Mouse (Mus musculus) MEL (cell line): ENCODE results near the gene Ptpra. TPM values are rescaled to one million over a fixed set of nuclear protein-coding genes. Genes with fewer than 3 reads are reported as not detected.

ENCODE experiments used
- DNase-seq: peaks from one replicate; pipeline ENCODE4 v3.0.0; 2011; ENCODE audit warnings: low read depth, low spot score
- H3K27ac ChIP-seq: 2 replicates; pipeline ENCODE4 v1.5.1; 2012; ENCODE audit warnings: low read depth, mild to moderate bottlenecking, control low read depth, low read length, moderate library complexity; ENCODE audit not compliant: control insufficient read depth
- H3K27me3 ChIP-seq, 2 experiments: fragments of 150-350 bp in 1 of 2; sonication (generic) in 1 of 2; 2 replicates each; pipeline ENCODE4 v1.6.1; 2012; ENCODE audit warnings: low read length in 2 of 2, mild to moderate bottlenecking in 2 of 2, improper control_type of control experiment in 1 of 2, moderate library complexity in 1 of 2; ENCODE audit not compliant: insufficient read depth in 2 of 2, control insufficient read depth in 1 of 2
- H3K36me3 ChIP-seq, 2 experiments: 2 replicates each; pipeline ENCODE4 v1.6.1; 2012 to 2014; ENCODE audit warnings: low read length in 2 of 2, improper control_type of control experiment in 1 of 2, inconsistent platforms in 1 of 2, mild to moderate bottlenecking in 1 of 2; ENCODE audit not compliant: insufficient read depth in 2 of 2, control insufficient read depth in 1 of 2
- H3K4me1 ChIP-seq, 2 experiments: fragments of 150-350 bp in 1 of 2; sonication (generic) in 1 of 2; 2 replicates each; pipeline ENCODE4 v1.6.1; 2012; ENCODE audit warnings: low read length in 2 of 2, improper control_type of control experiment in 1 of 2, mild to moderate bottlenecking in 1 of 2; ENCODE audit not compliant: insufficient read depth in 2 of 2, control insufficient read depth in 1 of 2
- H3K4me3 ChIP-seq, 2 experiments: fragments of 150-350 bp in 1 of 2; sonication (generic) in 1 of 2; 2 replicates each; pipeline ENCODE4 v1.5.1; 2012; ENCODE audit warnings: low read depth in 2 of 2, low read length in 2 of 2, mild to moderate bottlenecking in 2 of 2, moderate library complexity in 2 of 2, control low read depth in 1 of 2, improper control_type of control experiment in 1 of 2; ENCODE audit not compliant: control insufficient read depth in 1 of 2, insufficient read depth in 1 of 2
- H3K79me2 ChIP-seq: 2 replicates; pipeline ENCODE4 v1.6.1; 2012; ENCODE audit warnings: mild to moderate bottlenecking, low read length, moderate library complexity; ENCODE audit not compliant: control insufficient read depth, poor library complexity, insufficient read depth
- H3K9ac ChIP-seq: 2 replicates; pipeline ENCODE4 v1.6.1; 2012; ENCODE audit warnings: low read depth, mild to moderate bottlenecking, control low read depth, low read length, moderate library complexity; ENCODE audit not compliant: control insufficient read depth, poor library complexity, severe bottlenecking
- H3K9me3 ChIP-seq: fragments of 150-350 bp; sonication (generic); replicated peaks from 2 replicates; pipeline ENCODE4 v1.6.1; 2012; ENCODE audit warnings: mild to moderate bottlenecking, low read length, improper control_type of control experiment, moderate library complexity; ENCODE audit not compliant: insufficient read depth
- BHLHE40 ChIP-seq: IDR thresholded peaks from 2 replicates; pipeline ENCODE4 v1.6.1; 2012; ENCODE audit warnings: low read depth, mild to moderate bottlenecking, inconsistent platforms, low read length, improper control_type of control experiment, borderline replicate concordance
- CHD1 ChIP-seq: IDR thresholded peaks from 2 replicates; pipeline ENCODE4 v1.6.1; 2012; ENCODE audit warnings: low read depth, mild to moderate bottlenecking, inconsistent platforms, low read length, improper control_type of control experiment
- CHD2 ChIP-seq: IDR thresholded peaks from 2 replicates; pipeline ENCODE4 v1.6.1; 2011; ENCODE audit warnings: low read length, improper control_type of control experiment
- E2F4 ChIP-seq: IDR thresholded peaks from 2 replicates; pipeline ENCODE4 v1.6.1; 2011; ENCODE audit warnings: low read depth, low read length, improper control_type of control experiment, borderline replicate concordance
- ELF1 ChIP-seq: IDR thresholded peaks from 2 replicates; pipeline ENCODE4 v1.6.1; 2014; ENCODE audit warnings: low read depth, mild to moderate bottlenecking, inconsistent platforms, low read length, improper control_type of control experiment, moderate library complexity
- EP300 ChIP-seq, 2 experiments: IDR thresholded peaks; 2 replicates each; pipeline ENCODE4 v1.6.1; 2011; ENCODE audit warnings: improper control_type of control experiment in 2 of 2, low read length in 2 of 2, low read depth in 1 of 2, mild to moderate bottlenecking in 1 of 2
- HCFC1 ChIP-seq: IDR thresholded peaks from 2 replicates; pipeline ENCODE4 v1.6.1; 2012; ENCODE audit warnings: low read depth, mild to moderate bottlenecking, inconsistent platforms, low read length, improper control_type of control experiment, moderate library complexity
- KAT2A ChIP-seq: conservative IDR thresholded peaks from 2 replicates; pipeline ENCODE4 v1.6.1; 2012; ENCODE audit warnings: low read depth, low read length, improper control_type of control experiment, inconsistent platforms
- MAFK ChIP-seq: IDR thresholded peaks from 2 replicates; pipeline ENCODE4 v1.6.1; 2011; ENCODE audit warnings: low read depth, mild to moderate bottlenecking, low read length, improper control_type of control experiment, borderline replicate concordance
- MAX ChIP-seq: IDR thresholded peaks from 2 replicates; pipeline ENCODE4 v1.6.1; 2011; ENCODE audit warnings: low read length, improper control_type of control experiment
- MEF2A ChIP-seq: IDR thresholded peaks from 2 replicates; pipeline ENCODE4 v1.6.1; 2014; ENCODE audit warnings: low read depth, mild to moderate bottlenecking, inconsistent platforms, low read length, improper control_type of control experiment; ENCODE audit not compliant: poor library complexity, insufficient replicate concordance, severe bottlenecking; ENCODE audit errors: extremely low read depth
- MXI1 ChIP-seq: IDR thresholded peaks from 2 replicates; pipeline ENCODE4 v1.6.1; 2011; ENCODE audit warnings: mild to moderate bottlenecking, low read depth, low read length, improper control_type of control experiment
- MYB ChIP-seq: IDR thresholded peaks from 2 replicates; pipeline ENCODE4 v1.6.1; 2011; ENCODE audit warnings: mild to moderate bottlenecking, low read depth, low read length, improper control_type of control experiment
- MYC ChIP-seq: IDR thresholded peaks from 2 replicates; pipeline ENCODE4 v1.6.1; 2011; ENCODE audit warnings: low read depth, mild to moderate bottlenecking, low read length, improper control_type of control experiment, moderate library complexity
- NELFE ChIP-seq: IDR thresholded peaks from 2 replicates; pipeline ENCODE4 v1.6.1; 2011; ENCODE audit warnings: low read depth, low read length, improper control_type of control experiment
- NRF1 ChIP-seq: IDR thresholded peaks from 2 replicates; pipeline ENCODE4 v1.6.1; 2014; ENCODE audit warnings: low read depth, mild to moderate bottlenecking, inconsistent platforms, low read length, improper control_type of control experiment, moderate library complexity; ENCODE audit not compliant: poor library complexity, insufficient read depth, severe bottlenecking
- POLR2AphosphoS2 ChIP-seq: IDR thresholded peaks from 2 replicates; pipeline ENCODE4 v1.6.1; 2011; ENCODE audit warnings: low read length, improper control_type of control experiment
- RAD21 ChIP-seq: IDR thresholded peaks from 2 replicates; pipeline ENCODE4 v1.6.1; 2011; ENCODE audit warnings: mild to moderate bottlenecking, low read depth, low read length, improper control_type of control experiment
- RCOR1 ChIP-seq: IDR thresholded peaks from 2 replicates; pipeline ENCODE4 v1.6.1; 2012; ENCODE audit warnings: low read depth, mild to moderate bottlenecking, inconsistent platforms, low read length, improper control_type of control experiment
- SIN3A ChIP-seq: IDR thresholded peaks from 2 replicates; pipeline ENCODE4 v1.6.1; 2012; ENCODE audit warnings: low read length, improper control_type of control experiment, inconsistent platforms
- UBTF ChIP-seq: IDR thresholded peaks from 2 replicates; pipeline ENCODE4 v1.6.1; 2012; ENCODE audit warnings: low read depth, mild to moderate bottlenecking, inconsistent platforms, low read length, improper control_type of control experiment, moderate library complexity, borderline replicate concordance; ENCODE audit not compliant: insufficient read depth
- USF1 ChIP-seq: IDR thresholded peaks from 2 replicates; pipeline ENCODE4 v1.6.1; 2014; ENCODE audit warnings: low read depth, mild to moderate bottlenecking, inconsistent platforms, low read length, improper control_type of control experiment, moderate library complexity
- USF2 ChIP-seq, 2 experiments: IDR thresholded peaks; 2 replicates each; pipeline ENCODE4 v1.6.1; 2011 to 2012; ENCODE audit warnings: improper control_type of control experiment in 2 of 2, low read length in 2 of 2, borderline replicate concordance in 1 of 2, inconsistent platforms in 1 of 2, low read depth in 1 of 2, mild to moderate bottlenecking in 1 of 2; ENCODE audit not compliant: insufficient read depth in 1 of 2
- ZC3H11A ChIP-seq: IDR thresholded peaks from 2 replicates; pipeline ENCODE4 v1.6.1; 2012; ENCODE audit warnings: low read depth, mild to moderate bottlenecking, inconsistent platforms, low read length, improper control_type of control experiment
- ZNF384 ChIP-seq: IDR thresholded peaks from 2 replicates; pipeline ENCODE4 v1.6.1; 2012; ENCODE audit warnings: low read depth, mild to moderate bottlenecking, inconsistent platforms, low read length, improper control_type of control experiment
- polyA plus RNA-seq, 2 experiments: library from polyadenylated mRNA; stranded (reverse) in 1 of 2; unstranded in 1 of 2; fragments of >175 nt in 1 of 2; fragments of >200 nt in 1 of 2; gene quantifications; 2 replicates each; pipeline versions ENCODE4 v1.2.1 to v1.2.4; 2012; ENCODE audit warnings: low replicate concordance in 2 of 2, low read depth in 1 of 2; ENCODE audit not compliant: insufficient read length in 2 of 2, insufficient read depth in 1 of 2, missing spikeins in 1 of 2
- total RNA-seq: library from RNA; depleted of rRNA; stranded (reverse); fragments of 300-350 nt; gene quantifications from 2 replicates; pipeline ENCODE4 v1.2.3, GENCODE M21; 2012

The Ptpra gene
- total and polyA plus RNA-seq, 3 experiments = 28.1 to 68.3 TPM; not detected in 1

DNA sequence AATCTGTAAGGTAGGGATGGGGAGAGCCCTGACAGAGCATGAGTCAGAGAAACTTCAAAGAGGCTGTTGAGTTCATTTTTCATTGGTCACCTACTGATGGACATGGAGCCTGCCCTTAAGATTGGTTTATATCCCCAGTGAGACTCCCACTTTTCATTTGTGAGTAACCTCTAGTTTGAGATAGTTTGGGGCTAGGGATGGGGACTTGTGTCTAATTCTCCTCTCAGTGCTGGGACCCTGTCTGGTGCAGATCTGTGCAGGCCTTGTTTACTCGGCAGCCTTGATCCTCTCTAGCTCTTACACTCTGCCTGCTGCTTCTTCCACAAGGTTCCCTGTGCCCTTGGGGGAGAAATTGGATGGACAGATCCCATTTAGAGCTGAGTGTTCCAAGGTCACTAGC, 34.1 kb downstream of the Ptpra start:
- no peak for DNase-seq
- no peak overlapping the region for H3K27ac ChIP-seq
- no peak overlapping the region for H3K4me3 ChIP-seq
- no peak overlapping the region for H3K9ac ChIP-seq
- no peaks in the 10 kb centered on the region for H3K9me3 ChIP-seq
- H3K36me3 ChIP-seq = no peaks in the 10 kb centered on the region
- TF ChIP-seq NELFE (no peak), MYC (no peak), HCFC1 (no peak), RCOR1 (no peak), MXI1 (no peak)
- H3K4me1 ChIP-seq = no peaks in the 10 kb centered on the region
- no peaks in the 10 kb centered on the region for H3K27me3 ChIP-seq
- peaks cover 12% of the 10 kb centered on the region for H3K79me2 ChIP-seq

- H3K27ac ChIP-seq = no peak overlapping the region
- DNase-seq = no peak
Observed at GRCm38 (mm10) chr2:130488002-130488401, 37.9 kb downstream of the Ptpra start.

DNA sequence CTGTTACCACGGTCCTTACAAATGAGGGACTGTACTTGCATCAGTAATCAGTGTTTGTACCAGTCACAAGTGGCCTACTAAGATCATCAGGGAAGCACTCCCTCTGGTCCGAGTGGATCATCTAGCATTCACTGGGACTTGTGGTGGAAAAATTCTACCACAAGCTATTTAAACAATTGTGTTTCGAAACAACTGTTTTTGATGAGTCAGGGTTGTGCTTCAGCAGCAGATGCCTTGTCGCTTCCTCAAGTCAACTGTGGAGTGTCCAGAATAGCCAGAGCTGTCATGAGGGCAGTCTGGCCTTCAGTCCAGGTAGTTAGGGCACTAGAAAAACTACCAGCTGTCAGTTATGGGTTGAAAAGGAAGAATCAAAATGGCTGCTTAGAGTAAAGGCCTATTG, 38.5 kb downstream of the Ptpra start:
- no peak overlapping the region for H3K4me3 ChIP-seq
- no peaks in the 10 kb centered on the region for H3K4me1 ChIP-seq
- no peak for DNase-seq
- TF ChIP-seq MAFK (no peak), UBTF (no peak), MXI1 (no peak), KAT2A (no peak), NRF1 (no peak)
- TF ChIP-seq, all 39 proteins: peak for 0
- no peaks in the 10 kb centered on the region for H3K36me3 ChIP-seq
- H3K27ac ChIP-seq = no peak overlapping the region
- no peak overlapping the region for H3K9ac ChIP-seq
- H3K27me3 ChIP-seq = no peaks in the 10 kb centered on the region
- peaks cover 3% of the 10 kb centered on the region for H3K79me2 ChIP-seq
- H3K9me3 ChIP-seq = no peaks in the 10 kb centered on the region

More at GRCm38 (mm10) chr2:130488002-130488401, 37.9 kb downstream of the Ptpra start:
- no peak overlapping the region for H3K4me3 ChIP-seq
- H3K4me1 ChIP-seq = no peaks in the 10 kb centered on the region
- no peaks in the 10 kb centered on the region for H3K27me3 ChIP-seq
- H3K36me3 ChIP-seq = no peaks in the 10 kb centered on the region
- no peak overlapping the region for H3K9ac ChIP-seq
- H3K9me3 ChIP-seq = no peaks in the 10 kb centered on the region
- peaks cover 3% of the 10 kb centered on the region for H3K79me2 ChIP-seq
- TF ChIP-seq ZNF384 (no peak), MAX (no peak), CHD1 (no peak), E2F4 (no peak), MAFK (no peak), SIN3A (no peak), ZC3H11A (no peak), MXI1 (no peak), MYC (no peak), POLR2AphosphoS2 (no peak), BHLHE40 (no peak), MEF2A (no peak), USF1 (no peak), EP300 (IDR thresholded peaks at IDR 0.05; ENCODE audit: low read depth in 1 of 2, low read length in 2 of 2) (no peak), ELF1 (no peak), HCFC1 (no peak), MYB (no peak), RAD21 (no peak), USF2 (IDR thresholded peaks at IDR 0.05; ENCODE audit: borderline replicate concordance in 1 of 2, insufficient read depth in 1 of 2, low read depth in 1 of 2, low read length in 2 of 2) (no peak), CHD2 (no peak)
